Mouse (Mus musculus) embryonic fibroblast, embryonic 13.5 days (primary cell): ENCODE data around the gene Gm10721.
"Not testable (repeated sequence)": the region's sequence is repeated elsewhere in the genome, so short reads cannot be mapped to it uniquely, and the experiment has no call there.

ENCODE experiments used
- CTCF ChIP-seq: IDR thresholded peaks from 2 replicates; pipeline ENCODE4 v1.5.1; 2011; ENCODE audit warnings: mild to moderate bottlenecking, control low read depth, low read length, moderate library complexity, borderline replicate concordance; ENCODE audit not compliant: insufficient read depth
- POLR2A ChIP-seq: IDR thresholded peaks from 2 replicates; pipeline ENCODE4 v1.6.1; 2011; ENCODE audit warnings: low read depth, mild to moderate bottlenecking, control low read depth, low read length, moderate library complexity

GRCm38 (mm10) chr9:3034299-3034698 is 21.4 kb downstream of the Gm10721 start, which contains the start of gene Gm17535:
- not testable (repeated sequence) for TF ChIP-seq CTCF, POLR2A
